24 mouse cellular contexts compared by ENCODE assay signal in genomic region chr17:48493986-48494385, GRCm38 (mm10). TPM values are rescaled to one million over a fixed set of nuclear protein-coding genes. Genes with fewer than 3 reads are reported as not detected.
A peak's percentile ranks its signal among the peaks of the same experiment; 100 is the strongest.
DNase-seq lines count a peak whose midpoint lies in the region; ATAC-seq lines count a peak whose summit lies in the region.
"Had no signal": no experiment of that assay in that cellular context is flagged by ENCODE, and none has a peak within 500 bp of the region (broad histone marks: within the 10 kb centered on the region; RNA-seq: fewer than 3 reads in every experiment).

No protein-coding gene starts in this region.

- no peak overlapping the region for H3K9ac ChIP-seq in embryonic facial prominence, embryonic 12.5 days
- no peak overlapping the region for H3K9ac ChIP-seq in limb, embryonic 11.5 days (ENCODE audit: low read length)
- H3K9ac ChIP-seq: hindbrain, embryonic 15.5 days; limb, embryonic 15.5 days; liver, embryonic 15.5 days had no signal

- H3K4me3 ChIP-seq in embryonic facial prominence, embryonic 12.5 days = no peak overlapping the region
- no peak overlapping the region for H3K4me3 ChIP-seq in embryonic facial prominence, embryonic 10.5 days
- no peak overlapping the region for H3K4me3 ChIP-seq in limb, embryonic 11.5 days (ENCODE audit: low read depth, low read length)
- no peak overlapping the region for H3K4me3 ChIP-seq in limb, embryonic 10.5 days
- H3K4me3 ChIP-seq: gastrocnemius, adult 2 months; heart, embryonic 10.5 days; hindbrain, embryonic 15.5 days; limb, embryonic 15.5 days; liver, embryonic 15.5 days; midbrain, embryonic 10.5 days had no signal

- no peaks in the 10 kb centered on the region for H3K9me3 ChIP-seq in embryonic facial prominence, embryonic 12.5 days
- H3K9me3 ChIP-seq in embryonic facial prominence, embryonic 10.5 days = no peaks in the 10 kb centered on the region
- H3K9me3 ChIP-seq in limb, embryonic 11.5 days (ENCODE audit: control insufficient read depth, low read length) = no peaks in the 10 kb centered on the region
- no peaks in the 10 kb centered on the region for H3K9me3 ChIP-seq in limb, embryonic 10.5 days (replicated peaks)
- H3K9me3 ChIP-seq: heart, embryonic 10.5 days; hindbrain, embryonic 15.5 days; limb, embryonic 15.5 days; liver, embryonic 15.5 days; midbrain, embryonic 10.5 days had no signal

- DNase-seq in embryonic facial prominence, embryonic 10.5 days (ENCODE audit: low spot score) = no peak
- DNase-seq in limb, embryonic 11.5 days (ENCODE audit: low spot score) = peak; percentile 26
- DNase-seq in limb, embryonic 10.5 days (ENCODE audit: low spot score) = no peak
- peak; percentile 54 for DNase-seq in testis, postnatal 10 days (ENCODE audit: low spot score)
- no peak for DNase-seq in testis, postnatal 14 days (ENCODE audit: low spot score)
- DNase-seq in gastrocnemius, adult 18-20 months (ENCODE audit: low spot score) = no peak
- DNase-seq: cerebellum, adult 2 months; cerebellum, postnatal 36 days; gastrocnemius, adult 2 months; kidney, adult 11 months; thymus, postnatal 4 days had no signal

- H3K27ac ChIP-seq in embryonic facial prominence, embryonic 12.5 days = no peak overlapping the region
- H3K27ac ChIP-seq in embryonic facial prominence, embryonic 10.5 days (replicated peaks) = no peak overlapping the region
- H3K27ac ChIP-seq in limb, embryonic 11.5 days (replicated peaks; ENCODE audit: low read depth, low read length) = no peak overlapping the region
- H3K27ac ChIP-seq in limb, embryonic 10.5 days = no peak overlapping the region
- H3K27ac ChIP-seq: gastrocnemius, adult 2 months; heart, embryonic 10.5 days; hindbrain, embryonic 15.5 days; limb, embryonic 15.5 days; liver, embryonic 15.5 days; macrophage; midbrain, embryonic 10.5 days had no signal

- peak; percentile 60; the same call in 1 of the 2 replicates for ATAC-seq in embryonic facial prominence, embryonic 12.5 days (ENCODE audit: insufficient number of reproducible peaks, insufficient read depth, low FRiP score, low TSS enrichment)
- ATAC-seq in limb, embryonic 11.5 days (ENCODE audit: insufficient number of reproducible peaks, low FRiP score, low TSS enrichment, low read depth) = no peak

- WGBS in embryonic facial prominence, embryonic 12.5 days = 75% methylated on average over 8 of the region's 8 CpGs
- 76% methylated on average over 8 of the region's 8 CpGs for WGBS in embryonic facial prominence, embryonic 10.5 days
- 57% methylated on average over 8 of the region's 8 CpGs for WGBS in limb, embryonic 11.5 days
- 66% methylated on average over 8 of the region's 8 CpGs for WGBS in limb, embryonic 10.5 days

- H3K27me3 ChIP-seq in embryonic facial prominence, embryonic 12.5 days = no peaks in the 10 kb centered on the region
- H3K27me3 ChIP-seq in embryonic facial prominence, embryonic 10.5 days (replicated peaks; ENCODE audit: low read depth, poor library complexity, severe bottlenecking) = no peaks in the 10 kb centered on the region
- no peaks in the 10 kb centered on the region for H3K27me3 ChIP-seq in limb, embryonic 11.5 days (ENCODE audit: control insufficient read depth, insufficient read depth, low read length)
- no peaks in the 10 kb centered on the region for H3K27me3 ChIP-seq in limb, embryonic 10.5 days (ENCODE audit: low read depth, poor library complexity, severe bottlenecking)
- H3K27me3 ChIP-seq: hindbrain, embryonic 15.5 days; limb, embryonic 15.5 days; liver, embryonic 15.5 days had no signal

- no peaks in the 10 kb centered on the region for H3K4me1 ChIP-seq in embryonic facial prominence, embryonic 12.5 days
- H3K4me1 ChIP-seq in embryonic facial prominence, embryonic 10.5 days = peaks cover 7% of the 10 kb centered on the region; the same call in 1 of the 2 replicates
- H3K4me1 ChIP-seq in limb, embryonic 11.5 days (ENCODE audit: control insufficient read depth, insufficient read depth, low read length) = no peaks in the 10 kb centered on the region
- H3K4me1 ChIP-seq in limb, embryonic 10.5 days = peaks cover 5% of the 10 kb centered on the region
- H3K4me1 ChIP-seq: heart, embryonic 10.5 days; hindbrain, embryonic 15.5 days; limb, embryonic 15.5 days; liver, embryonic 15.5 days had no signal

- H3K4me2 ChIP-seq in embryonic facial prominence, embryonic 12.5 days (replicated peaks) = no peak overlapping the region
- no peak overlapping the region for H3K4me2 ChIP-seq in limb, embryonic 11.5 days (ENCODE audit: low read depth, severe bottlenecking)
- H3K4me2 ChIP-seq: hindbrain, embryonic 15.5 days; limb, embryonic 15.5 days; liver, embryonic 15.5 days had no signal

- no peaks in the 10 kb centered on the region for H3K36me3 ChIP-seq in embryonic facial prominence, embryonic 12.5 days
- H3K36me3 ChIP-seq in embryonic facial prominence, embryonic 10.5 days (replicated peaks) = no peaks in the 10 kb centered on the region
- no peaks in the 10 kb centered on the region for H3K36me3 ChIP-seq in limb, embryonic 11.5 days (ENCODE audit: control insufficient read depth, insufficient read depth, low read length)
- H3K36me3 ChIP-seq in limb, embryonic 10.5 days = no peaks in the 10 kb centered on the region
- H3K36me3 ChIP-seq: heart, embryonic 10.5 days; hindbrain, embryonic 15.5 days; limb, embryonic 15.5 days; liver, embryonic 15.5 days; midbrain, embryonic 10.5 days had no signal

RNA-seq across cellular contexts. Expression of gene Unc5cl, which starts 39.3 kb away (rescaled TPM):
- polyA plus RNA-seq in embryonic facial prominence, embryonic 12.5 days (2016; fragmentation: Nextera tagmentation; extraction: Ambion mirVana) = 0.47 and 0.53 TPM in 2 replicates
- polyA plus RNA-seq in embryonic facial prominence, embryonic 10.5 days (2016; fragmentation: Nextera tagmentation; extraction: Ambion mirVana) = 0.20 and 0.51 TPM in 2 replicates
- polyA plus RNA-seq in limb, embryonic 11.5 days (2014; fragmentation: Nextera tagmentation; extraction: Ambion mirVana) = 0.13 and 0.33 TPM in 2 replicates
- polyA plus RNA-seq in limb, embryonic 10.5 days (2016; fragmentation: Nextera tagmentation; extraction: Ambion mirVana) = 0.06 and 0.13 TPM in 2 replicates
- not detected for total RNA-seq in gastrocnemius, adult 18-20 months (2021)
- total RNA-seq: gastrocnemius, adult 2 months had no signal
- polyA plus RNA-seq: heart, postnatal 0 days; hindbrain, embryonic 15.5 days; macrophage; midbrain, embryonic 10.5 days had no signal

RNA-seq across cellular contexts. Expression of gene Tspo2, which starts 42.7 kb away (rescaled TPM):
- polyA plus RNA-seq in embryonic facial prominence, embryonic 12.5 days (2016; fragmentation: Nextera tagmentation; extraction: Ambion mirVana) = 0.89 and 1.5 TPM in 2 replicates
- polyA plus RNA-seq in embryonic facial prominence, embryonic 10.5 days (2016; fragmentation: Nextera tagmentation; extraction: Ambion mirVana) = 0.24 and 0.45 TPM in 2 replicates
- polyA plus RNA-seq in limb, embryonic 11.5 days (2014; fragmentation: Nextera tagmentation; extraction: Ambion mirVana) = 0.50 and 0.63 TPM in 2 replicates
- polyA plus RNA-seq in limb, embryonic 10.5 days (2016; fragmentation: Nextera tagmentation; extraction: Ambion mirVana) = not detected in 2 replicates
- not detected for total RNA-seq in gastrocnemius, adult 18-20 months (2021)
- total RNA-seq: CH12.LX; gastrocnemius, adult 2 months; layer of hippocampus, adult 18-20 months; layer of hippocampus, postnatal 25 days; left cerebral cortex, postnatal 10 days had no signal
- polyA plus RNA-seq: macrophage; testis, adult 2 months had no signal

Comparison
In these comparisons a context has a peak if more than half of its experiments do, and no peak if none do; other contexts are left out.
1. DNase-seq: peak in limb, embryonic 11.5 days (single experiment) and testis, postnatal 10 days (single experiment); none in embryonic facial prominence, embryonic 10.5 days (single experiment), limb, embryonic 10.5 days (single experiment), testis, postnatal 14 days (single experiment) and gastrocnemius, adult 18-20 months (single experiment).